Mouse (Mus musculus) left cerebral cortex, postnatal 25 days (tissue): ENCODE results near the gene Gm9913. TPM values are rescaled to one million over a fixed set of nuclear protein-coding genes. Genes with fewer than 3 reads are reported as not detected.

ENCODE experiments used
- DNase-seq, 2 experiments: peaks; one replicate each; pipeline ENCODE4 v3.0.0; 2022; ENCODE audit warnings: low spot score in 2 of 2, mixed read lengths in 1 of 2
- intact Hi-C: fragments of 180-260 bp; cut with DNase I; formaldehyde crosslinking; loops from one replicate; pipeline ENCODE4 v1.15.1; 2025
- total RNA-seq, 2 experiments: library from RNA; stranded (reverse); gene quantifications; 2 replicates each; pipeline ENCODE4 v1.2.3; 2021

The Gm9913 gene
- total RNA-seq, 2 experiments from 2014 or later, result not detected

DNA sequence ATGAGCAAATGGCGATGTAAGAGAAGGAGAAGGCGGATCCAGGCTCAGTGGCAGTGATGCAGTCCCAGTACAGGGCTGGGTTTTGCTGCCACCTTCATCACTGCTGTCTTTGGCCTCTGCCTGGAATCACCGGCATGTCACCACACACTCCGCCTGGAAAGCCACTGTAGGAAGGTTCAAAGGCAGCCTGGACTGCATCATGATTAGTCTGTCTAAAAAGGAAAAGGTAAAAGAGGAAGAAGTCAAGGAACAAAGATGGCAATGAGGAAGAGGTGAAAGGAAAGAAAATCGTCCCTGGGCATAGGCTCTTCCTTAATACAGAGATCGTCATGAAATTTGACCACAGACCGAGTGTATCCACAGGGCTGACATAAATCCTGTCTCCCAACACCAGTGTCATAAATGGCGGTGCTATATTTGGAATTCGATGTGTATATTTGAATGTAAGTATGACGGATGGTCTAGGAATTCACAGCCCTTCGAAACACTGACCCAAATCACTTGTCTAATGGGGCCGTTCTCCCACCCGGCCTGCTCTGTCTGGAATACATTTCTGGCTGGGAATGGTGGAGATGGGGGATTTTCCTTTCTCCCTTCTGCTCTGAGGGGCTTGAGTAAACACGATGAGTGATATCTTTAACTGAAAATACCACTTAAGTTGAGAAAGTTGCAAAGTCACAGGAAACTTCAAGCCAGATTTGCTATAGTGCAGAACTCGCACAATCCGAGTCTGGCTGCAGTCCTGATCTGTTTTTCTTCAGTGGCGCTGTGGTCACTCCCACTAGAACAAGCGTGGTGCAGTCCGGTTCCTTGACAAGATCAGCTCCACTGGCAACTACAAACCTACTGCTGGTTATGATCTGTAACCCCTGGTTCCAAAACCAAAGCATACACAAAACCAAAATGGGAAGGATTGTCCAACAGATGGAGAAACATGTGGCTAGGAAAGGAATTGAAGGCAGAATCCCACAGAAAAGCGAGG is 9.8 kb upstream of the Gm9913 start:
- intact Hi-C loops, result no loop called here
- no peak for DNase-seq

DNA sequence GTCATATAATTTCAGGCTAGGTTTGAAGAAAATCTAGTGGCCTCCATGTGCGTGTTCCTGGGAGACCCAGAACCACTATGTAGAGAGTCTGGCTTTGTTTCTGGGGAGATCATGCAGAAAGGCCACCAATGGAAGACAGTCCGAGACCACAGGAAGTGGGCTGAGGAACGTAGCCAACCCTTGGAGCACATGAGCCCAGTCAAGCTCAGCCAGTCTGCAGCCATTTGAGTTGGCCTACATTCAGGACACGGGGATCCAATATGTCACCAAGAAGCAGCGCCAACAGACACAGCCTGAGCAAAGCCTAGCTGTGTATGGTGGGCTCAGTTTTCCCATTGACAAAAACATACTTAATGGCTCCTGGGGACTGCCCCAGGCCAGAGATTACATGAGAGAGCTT is 8.2 kb upstream of the Gm9913 start:
- DNase-seq, result no peak
- intact Hi-C loops, result no loop called here

DNA sequence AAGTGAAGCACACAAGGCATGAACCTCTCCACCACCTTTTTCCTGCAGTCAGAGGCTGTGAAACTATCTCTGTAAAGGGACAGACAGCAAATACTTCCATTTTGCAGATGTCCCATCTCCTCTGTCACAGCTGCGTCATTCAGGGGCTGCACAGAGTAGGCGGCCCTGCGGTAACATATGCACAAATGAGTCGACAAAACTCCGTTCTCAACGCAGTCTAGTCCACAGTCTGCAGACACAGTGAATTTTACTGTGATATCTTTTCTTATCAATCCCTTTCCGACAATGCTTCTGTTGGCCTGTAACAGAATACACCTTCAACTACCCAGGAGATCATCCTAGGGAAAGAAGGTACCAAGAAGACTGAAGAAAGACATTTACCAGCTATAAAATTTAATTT is 6.7 kb upstream of the Gm9913 start:
- intact Hi-C loops, result no loop called here
- DNase-seq, result no peak

DNA sequence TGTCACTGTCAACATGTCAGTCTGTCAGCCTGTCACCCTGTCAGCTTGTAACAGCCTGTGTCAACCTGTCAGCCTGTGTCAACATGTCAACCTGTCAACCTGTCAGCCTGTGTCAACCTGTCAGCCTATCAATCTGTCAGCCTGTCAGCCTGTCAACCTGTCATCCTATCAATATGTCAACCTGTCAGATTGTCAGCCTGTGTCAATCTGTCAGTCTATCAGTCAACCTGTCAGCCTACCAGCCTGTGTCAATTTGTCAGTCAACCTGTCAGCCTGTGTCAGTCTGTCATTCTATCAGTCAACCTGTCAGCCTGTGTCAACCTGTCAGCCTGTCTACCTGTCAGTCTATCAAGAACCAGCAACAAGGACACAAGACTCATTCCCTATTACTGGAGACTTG is 3.4 kb upstream of the Gm9913 start:
- DNase-seq, result no peak
- intact Hi-C loops, result no loop called here

DNA sequence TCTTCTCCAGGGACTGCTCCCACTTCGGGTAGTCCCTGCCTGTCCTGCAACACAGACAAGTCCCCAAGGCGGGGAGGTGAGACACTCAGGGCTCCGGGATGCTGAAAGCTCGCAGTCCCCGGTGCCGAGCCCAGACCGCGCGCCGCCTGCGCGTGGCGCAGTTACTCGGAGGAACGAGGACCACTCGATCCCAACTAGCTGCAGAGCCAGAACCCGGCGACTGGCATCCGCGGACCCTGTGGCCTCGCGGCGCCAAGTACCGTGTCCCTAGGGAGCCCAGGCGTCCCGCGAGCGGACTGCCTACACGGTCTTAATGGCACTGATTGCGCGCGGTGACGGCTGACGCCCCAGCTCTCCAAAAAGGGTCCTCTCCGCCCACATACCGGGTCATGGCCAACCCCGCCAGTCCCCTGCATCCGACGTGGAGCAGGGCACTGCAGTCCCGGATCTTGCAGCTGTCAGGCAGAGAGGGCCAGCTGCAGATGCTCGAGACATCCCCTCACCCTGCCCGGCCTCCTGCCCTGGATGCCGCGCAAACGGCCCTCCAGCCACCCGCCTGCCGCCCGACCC is 942 bp downstream of the Gm9913 start:
- intact Hi-C loops, result no loop called here
- DNase-seq, result peak; percentile 43 to 54

DNA sequence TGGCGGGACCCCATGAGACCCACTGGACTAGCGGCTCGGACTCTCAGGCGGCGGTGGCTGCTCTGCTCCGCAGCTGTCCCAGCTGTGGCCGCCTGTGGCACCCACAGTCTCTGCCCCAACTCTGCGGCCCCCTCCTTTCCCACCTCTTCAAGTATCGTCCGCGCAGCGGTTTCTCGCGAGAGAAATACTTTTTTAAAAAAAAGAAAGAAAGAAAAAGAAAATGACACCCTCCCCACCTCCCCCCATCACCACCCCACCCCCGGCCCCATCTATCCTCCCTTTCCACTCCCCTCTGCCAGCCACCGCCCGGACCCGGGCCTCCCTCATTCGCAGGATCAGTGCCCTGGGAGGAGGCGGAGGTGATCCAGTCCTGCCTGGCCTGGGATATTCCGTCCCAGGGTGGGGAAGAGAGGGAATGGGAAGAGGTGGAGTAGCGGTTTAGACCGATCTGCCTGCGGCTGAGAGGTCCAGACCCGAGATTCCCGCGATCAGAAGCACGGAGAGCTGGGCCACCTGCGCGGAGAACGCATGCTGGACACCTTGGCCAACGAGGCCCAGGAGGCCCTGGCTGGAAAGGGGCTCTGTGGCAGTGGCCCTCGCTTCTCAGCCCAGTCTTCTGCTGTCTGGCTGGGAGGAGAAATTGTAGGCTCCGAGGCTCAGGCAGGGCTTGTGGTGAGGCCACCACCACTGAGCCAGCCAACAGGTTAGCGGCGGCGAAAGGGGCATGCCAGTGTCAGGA is 1.6 kb downstream of the Gm9913 start:
- intact Hi-C loops, result no loop called here
- peak in 1 of 2 experiments; percentile 23 for DNase-seq

DNA sequence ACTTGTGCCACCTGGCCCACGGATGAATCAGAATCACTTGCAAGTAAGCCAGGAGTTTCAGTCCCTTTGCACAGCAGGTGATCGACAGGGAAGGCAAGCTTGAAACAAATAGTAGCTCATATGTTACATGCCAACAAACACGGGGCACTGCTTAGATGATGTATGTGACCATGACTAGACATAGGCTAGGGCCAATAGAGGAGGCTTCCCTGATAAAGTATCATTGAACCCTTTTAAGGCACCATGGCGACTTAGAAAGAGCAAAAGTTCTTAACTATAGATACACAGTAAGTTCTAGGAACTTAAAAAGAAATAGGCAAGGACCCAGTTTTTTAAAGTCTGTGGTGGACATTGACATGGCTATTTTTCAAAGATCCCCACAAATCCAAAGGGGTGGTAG is 3.0 kb downstream of the Gm9913 start, which contains the start of gene Fbn1:
TSS of gene Fbn1 (minus strand) at position 101 of the 400 bp plus-strand sequence.
- no peak for DNase-seq
- intact Hi-C loops, result no loop called here

DNA sequence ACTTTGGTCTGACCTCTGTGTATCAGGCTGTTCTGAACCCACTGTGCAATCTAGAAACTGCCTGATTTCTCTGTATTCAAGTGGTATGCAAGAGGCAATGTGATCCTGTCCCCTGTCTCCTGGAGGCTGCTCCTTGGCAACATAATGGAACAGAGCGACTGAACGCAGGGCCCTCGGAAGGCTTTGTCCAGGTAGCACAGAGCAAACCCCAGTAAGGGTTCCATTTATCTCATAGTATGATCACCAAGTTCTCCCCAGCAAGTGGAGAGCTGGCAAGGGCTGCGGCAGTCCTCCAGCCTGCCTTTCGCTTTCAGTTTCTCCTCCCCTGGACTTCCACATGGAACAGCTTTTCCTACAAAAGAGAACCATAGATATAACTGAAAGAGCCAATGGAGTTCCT is 3.5 kb downstream of the Gm9913 start:
- no peak for DNase-seq
- intact Hi-C loops, result no loop called here

DNA sequence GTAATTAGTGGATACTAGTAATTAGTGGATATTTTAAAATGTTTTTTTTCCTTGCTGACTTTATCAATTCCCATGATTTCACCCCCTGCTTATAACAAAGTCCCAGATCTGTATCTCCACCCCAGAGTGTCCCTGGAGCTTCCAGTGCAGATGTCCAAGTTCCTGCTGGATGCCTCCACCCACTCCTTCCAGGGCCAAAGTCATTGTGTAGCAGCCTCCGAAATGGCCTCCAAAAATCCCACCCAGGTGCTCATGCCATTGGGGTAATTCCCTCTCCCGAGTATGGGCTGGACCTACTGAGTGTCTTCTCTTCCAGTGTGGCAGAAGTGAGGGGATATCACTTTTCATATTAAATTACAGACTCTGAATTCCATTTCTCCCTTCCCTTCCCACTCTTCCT is 5.9 kb downstream of the Gm9913 start:
- intact Hi-C loops, result no loop called here
- no peak for DNase-seq

DNA sequence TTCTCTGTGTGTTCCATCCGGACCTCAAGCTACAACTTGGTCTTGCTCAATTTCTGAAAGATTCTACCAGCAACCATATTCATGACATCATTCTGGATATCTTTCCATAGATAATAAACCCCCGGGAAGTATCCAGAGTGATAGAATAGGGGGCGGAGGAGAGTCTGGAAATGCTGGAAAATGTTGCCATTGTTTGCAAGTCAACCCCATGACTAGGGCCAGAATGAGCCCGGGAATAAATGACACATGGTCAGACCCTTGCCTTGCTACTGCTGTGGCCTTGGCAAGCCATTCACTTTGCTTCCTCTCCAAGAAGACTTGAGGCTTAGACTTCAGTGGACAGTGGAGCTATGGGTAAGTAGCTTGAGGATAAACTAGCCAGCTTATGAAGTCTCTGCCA is 7.0 kb downstream of the Gm9913 start:
- DNase-seq, result no peak
- intact Hi-C loops, result no loop called here

DNA sequence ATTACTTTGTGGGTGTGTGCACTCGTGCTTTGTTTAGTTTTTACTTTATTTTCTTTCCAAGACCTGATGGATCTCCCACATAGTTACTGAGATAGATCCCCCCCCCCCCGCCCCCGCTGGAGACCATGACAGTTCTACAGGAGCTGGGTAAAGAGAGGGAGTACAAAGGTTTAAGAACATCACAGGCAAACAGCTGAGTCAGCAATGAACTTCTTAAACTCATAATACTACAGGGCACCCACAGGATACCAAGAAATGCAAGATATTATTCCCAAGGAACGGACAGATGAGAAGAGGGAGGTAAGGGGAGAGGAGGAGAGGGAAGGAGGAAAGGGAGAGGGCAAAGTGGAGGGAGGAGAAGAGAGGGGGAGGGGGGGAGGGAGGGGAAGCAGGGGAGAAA is 7.7 kb downstream of the Gm9913 start:
- intact Hi-C loops, result no loop called here
- no peak for DNase-seq

DNA sequence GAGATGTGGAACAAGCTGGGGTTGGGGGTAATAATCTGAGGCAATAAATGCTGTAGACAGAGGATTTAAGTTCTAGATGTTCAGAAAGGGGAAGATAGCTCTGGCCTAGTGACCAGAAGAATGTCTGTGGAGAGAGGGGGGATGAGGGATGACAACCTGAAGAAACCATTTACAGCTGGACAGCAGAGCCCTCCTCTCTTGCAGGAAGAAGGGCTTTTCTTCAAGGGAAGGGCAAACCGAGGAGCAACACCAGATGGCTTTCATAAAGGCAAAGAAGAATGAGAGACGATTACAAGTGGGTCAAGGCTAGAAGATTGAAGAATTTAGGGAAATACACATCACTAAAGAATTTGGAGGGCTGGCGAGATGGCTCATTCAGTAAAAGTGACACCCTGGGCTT is 9.5 kb downstream of the Gm9913 start:
- no peak for DNase-seq
- intact Hi-C loops, result no loop called here

DNA sequence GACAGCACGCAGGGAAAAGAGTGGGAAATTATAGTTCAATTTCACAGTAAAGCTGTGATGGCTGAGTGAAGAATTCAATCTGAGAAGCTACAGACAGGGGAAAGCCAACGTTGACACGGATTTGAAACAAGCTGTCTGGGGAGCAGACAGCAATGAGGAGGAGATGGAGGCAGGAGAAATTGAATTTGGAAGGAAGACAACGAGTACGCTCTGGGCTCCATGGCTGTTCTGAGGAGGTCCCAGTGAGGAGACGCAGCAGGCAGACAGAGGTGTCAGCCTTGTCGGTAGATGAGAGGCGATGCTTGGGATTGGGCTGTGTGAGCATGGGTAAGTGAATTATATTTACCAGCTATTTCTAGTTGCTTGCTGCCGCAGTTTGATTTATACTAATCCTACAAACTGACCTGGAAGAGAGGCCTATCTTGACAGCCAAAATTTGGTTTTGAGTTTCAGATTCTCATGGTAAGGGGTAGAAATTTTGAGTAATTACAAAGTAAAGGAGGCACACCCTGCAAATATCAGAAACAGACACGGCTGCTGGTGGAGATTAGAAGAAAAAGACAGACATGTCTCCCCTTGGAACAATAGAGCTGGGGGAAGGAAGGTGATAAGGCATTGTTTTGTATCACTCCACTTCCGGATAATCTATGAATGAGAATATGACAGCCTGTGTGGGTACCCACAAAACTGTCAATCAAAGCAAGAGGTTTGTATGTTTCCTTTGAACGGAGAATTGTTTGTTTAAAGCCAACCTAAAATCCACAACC is 10.6 kb downstream of the Gm9913 start:
- DNase-seq, result peak in 1 of 2 experiments; percentile 23
- intact Hi-C loops, result no loop called here

DNA sequence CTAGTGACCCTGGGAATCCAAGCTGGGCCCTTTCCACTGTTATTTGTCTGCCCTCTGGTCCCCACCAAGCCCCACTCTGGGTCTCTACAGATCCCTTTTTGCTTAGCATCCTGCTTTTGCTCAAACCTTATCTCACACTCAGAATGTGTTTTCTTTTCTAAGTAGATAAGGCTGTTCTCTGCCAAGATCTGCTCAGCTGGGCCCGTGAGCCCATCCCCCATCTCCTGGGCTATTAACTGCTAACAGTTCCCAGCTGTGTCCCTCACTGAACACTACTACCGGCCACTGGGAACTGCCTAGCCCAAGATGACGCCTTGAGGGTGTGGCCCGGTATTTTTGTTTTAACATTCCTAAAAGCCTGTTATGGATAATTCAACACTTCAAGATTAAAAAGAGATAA is 11.7 kb downstream of the Gm9913 start:
- intact Hi-C loops, result no loop called here

DNA sequence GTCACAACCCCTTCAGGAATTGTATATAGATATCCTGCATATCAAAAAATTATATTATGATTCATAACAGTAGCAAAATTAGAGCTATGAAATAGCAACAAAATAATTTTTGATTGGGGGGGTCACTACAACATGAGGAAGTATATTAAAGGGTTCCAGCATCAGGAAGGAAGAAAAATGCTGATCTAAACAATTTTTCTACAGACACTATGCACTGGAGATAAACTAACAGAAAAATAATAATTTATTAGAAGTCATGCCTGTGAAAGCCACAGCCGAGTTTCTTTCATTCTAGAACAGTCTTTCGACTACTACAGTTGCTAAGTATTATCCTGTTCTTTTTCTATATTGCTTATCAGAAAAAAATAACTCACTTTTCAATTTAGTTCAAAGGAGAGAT is 20.6 kb downstream of the Gm9913 start:
- no peak for DNase-seq
- intact Hi-C loops, result no loop called here

More for the DNA sequence above, 11.7 kb downstream of the Gm9913 start:
- DNase-seq, result no peak

DNA sequence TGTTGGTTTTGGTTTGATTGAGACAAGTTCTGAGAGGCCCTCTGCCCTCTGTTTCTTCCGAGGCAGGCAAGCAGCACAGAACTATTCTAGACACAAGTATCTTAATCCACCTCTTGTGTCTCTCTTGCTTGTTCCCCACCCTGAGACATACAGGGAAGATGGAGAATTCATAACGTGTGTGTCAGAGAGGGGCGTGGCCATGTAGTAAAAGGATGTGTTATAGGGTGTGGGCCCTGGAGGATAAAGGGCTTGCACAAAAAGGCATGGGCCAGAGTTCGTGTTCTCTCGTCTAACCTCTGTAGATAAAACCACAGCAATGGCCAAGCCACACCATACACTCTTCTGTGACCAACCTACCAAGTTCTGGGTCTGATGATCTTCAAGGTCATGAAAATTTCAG is 21.7 kb downstream of the Gm9913 start:
- DNase-seq, result no peak
- intact Hi-C loops, result no loop called here

DNA sequence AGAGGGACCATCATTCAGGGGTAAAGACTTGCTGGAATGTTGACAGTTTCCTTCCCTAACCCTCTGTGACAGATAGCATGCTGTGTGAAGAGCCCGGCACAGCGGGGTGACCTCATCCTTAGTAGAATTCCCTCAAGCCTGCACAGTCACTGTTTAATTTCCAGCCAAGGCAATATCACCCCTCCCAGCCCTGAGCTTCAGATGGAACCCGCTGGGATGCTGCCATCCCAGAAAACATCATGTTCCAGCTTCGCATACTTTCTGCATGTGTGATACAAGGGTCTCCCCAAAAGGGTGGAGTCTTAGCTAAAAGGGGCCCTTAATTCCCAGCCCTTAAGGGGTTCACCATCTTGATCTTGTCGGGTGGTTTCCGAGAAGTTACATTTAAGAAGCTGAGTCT is 25.8 kb downstream of the Gm9913 start:
- no peak for DNase-seq
- intact Hi-C loops, result no loop called here

DNA sequence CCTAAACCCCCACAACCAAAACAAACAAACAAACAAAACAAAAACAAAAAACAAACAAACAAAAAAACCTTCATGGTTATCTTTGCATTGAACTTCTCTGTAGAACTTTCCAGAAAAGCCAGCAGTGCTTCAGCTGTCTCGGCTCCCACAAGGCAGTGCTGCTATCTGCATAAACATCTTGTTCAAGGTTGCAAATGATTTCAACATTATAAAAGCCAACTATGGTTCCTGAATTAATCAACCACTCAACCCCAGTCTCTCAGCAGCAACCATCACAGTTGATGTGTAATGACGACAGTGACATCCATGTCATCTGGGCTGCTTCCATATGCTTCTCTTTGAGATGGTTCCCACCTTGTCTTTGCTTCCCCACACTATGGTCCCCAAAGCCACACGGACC is 34.8 kb downstream of the Gm9913 start:
- intact Hi-C loops, result no loop called here
- DNase-seq, result no peak

DNA sequence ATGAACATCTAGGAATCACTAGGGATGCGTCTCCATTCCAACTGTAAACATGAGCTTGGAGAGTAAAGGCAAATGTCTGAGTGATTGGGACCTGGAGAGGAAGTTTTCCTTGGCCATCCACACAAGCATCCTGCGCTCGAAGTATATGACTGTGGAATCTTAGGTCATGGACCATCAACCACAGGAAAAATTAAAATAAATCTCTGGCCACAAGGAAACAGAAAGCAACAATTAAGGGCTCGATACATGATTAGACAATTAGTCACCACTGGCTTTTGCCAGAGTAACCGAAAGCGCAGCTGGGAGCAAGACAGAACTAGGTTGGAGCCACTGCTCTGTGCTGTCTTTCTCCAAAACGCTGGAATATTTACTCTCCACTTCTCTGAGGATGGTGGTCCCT is 35.7 kb downstream of the Gm9913 start:
- no peak for DNase-seq
- intact Hi-C loops, result no loop called here

DNA sequence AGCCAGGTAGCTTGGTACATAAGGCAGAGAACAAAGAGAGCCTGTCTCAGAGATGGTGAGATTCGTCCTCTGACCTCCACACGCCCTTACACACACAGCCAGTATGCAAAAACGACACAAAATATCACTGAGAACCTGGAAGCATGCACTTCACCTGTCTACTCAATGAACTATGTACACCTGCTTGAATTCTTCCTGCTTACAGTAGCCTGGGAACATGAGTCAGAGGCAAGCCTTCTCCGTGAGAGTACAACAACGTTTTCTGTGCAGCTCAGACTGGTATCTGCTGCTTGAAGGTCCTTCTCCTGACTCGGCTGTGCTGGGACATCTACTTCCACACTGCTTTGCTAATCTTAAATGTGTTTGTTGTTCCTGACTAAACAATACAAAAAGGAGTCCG is 36.6 kb downstream of the Gm9913 start:
- intact Hi-C loops, result no loop called here
- no peak for DNase-seq
